Mouse (Mus musculus) lung, embryonic 15.5 days (tissue): Measurements from ENCODE around the gene Gm49322. TPM values are rescaled to one million over a fixed set of nuclear protein-coding genes. Genes with fewer than 3 reads are reported as not detected.
"Not testable (repeated sequence)": the region's sequence is repeated elsewhere in the genome, so short reads cannot be mapped to it uniquely, and the experiment has no call there.

Experiments
- ATAC-seq: fragments of 200-750 bp; cut with Nextera tagmentation; 2 replicates; pipeline ENCODE4 v1.8.0; 2017; ENCODE audit warnings: moderate number of reproducible peaks, borderline replicate concordance; ENCODE audit not compliant: low FRiP score, low TSS enrichment; ENCODE audit errors: extremely low read depth
- H3K27ac ChIP-seq: fragments of 300-500 bp; sonication (generic); 2 replicates; pipeline ENCODE4 v1.5.1; 2015; ENCODE audit warnings: moderate library complexity, mild to moderate bottlenecking, inconsistent platforms
- H3K27me3 ChIP-seq: fragments of 300-500 bp; sonication (generic); 2 replicates; pipeline ENCODE4 v1.6.1; 2015; ENCODE audit warnings: inconsistent platforms
- H3K36me3 ChIP-seq: fragments of 300-500 bp; sonication (generic); 2 replicates; pipeline ENCODE4 v1.6.1; 2015; ENCODE audit warnings: inconsistent platforms
- H3K4me1 ChIP-seq: fragments of 300-500 bp; sonication (generic); 2 replicates; pipeline ENCODE4 v1.6.1; 2015; ENCODE audit warnings: inconsistent platforms
- H3K4me2 ChIP-seq: fragments of 300-500 bp; sonication (generic); 2 replicates; pipeline ENCODE4 v1.6.1; 2015; ENCODE audit warnings: inconsistent platforms, mild to moderate bottlenecking, moderate library complexity
- H3K4me3 ChIP-seq: fragments of 300-500 bp; sonication (generic); 2 replicates; pipeline ENCODE4 v1.5.1; 2015; ENCODE audit warnings: mild to moderate bottlenecking, inconsistent platforms
- H3K9ac ChIP-seq: fragments of 300-500 bp; sonication (generic); 2 replicates; pipeline ENCODE4 v1.6.1; 2015; ENCODE audit warnings: inconsistent platforms
- H3K9me3 ChIP-seq: fragments of 300-500 bp; sonication (generic); 2 replicates; pipeline ENCODE4 v1.6.1; 2016; ENCODE audit warnings: inconsistent platforms
- WGBS: fragments of 180-500 bp; shearing (Covaris S2); methylation state at CpG from one replicate; pipeline ENCODE4 v1.1.7; 2015; 5-methylcytosine and 5-hydroxymethylcytosine counted together
- polyA plus RNA-seq: library from polyadenylated mRNA; unstranded; fragments of >200 nt; fragmentation: Nextera tagmentation; extraction: Ambion mirVana; gene quantifications from 2 replicates; pipeline ENCODE4 v1.2.1, GENCODE M21; 2015

Gm49322 gene
- polyA plus RNA-seq, 1 experiment from 2014 or later = 5.1 TPM

DNA sequence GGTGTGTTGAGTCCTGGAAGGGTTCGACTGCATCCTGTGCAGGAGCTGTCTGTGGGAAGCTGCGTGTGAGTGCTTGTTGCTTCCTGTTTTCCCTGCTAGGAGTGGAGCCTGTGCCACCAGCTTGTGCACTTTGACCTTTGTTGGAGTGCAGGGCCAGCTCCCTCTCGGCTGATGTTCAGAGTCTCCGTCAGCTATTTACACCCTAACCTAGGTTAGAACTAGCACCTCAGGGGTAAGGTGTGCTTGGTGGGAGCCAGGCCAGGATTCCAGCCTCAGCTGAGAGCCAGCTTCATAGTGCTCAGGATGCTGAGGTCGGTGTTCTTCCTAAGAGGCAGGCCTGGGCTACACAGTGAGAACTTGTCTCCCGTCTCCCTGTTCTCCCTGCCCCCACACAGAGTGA lies 29.5 kb downstream of the Gm49322 start:
- H3K27ac ChIP-seq = no peak overlapping the region
- H3K4me3 ChIP-seq = no peak overlapping the region
- no peak for ATAC-seq
- no peak overlapping the region for H3K4me2 ChIP-seq
- H3K36me3 ChIP-seq = peaks cover 62% of the 10 kb centered on the region
- no peaks in the 10 kb centered on the region for H3K27me3 ChIP-seq
- H3K9me3 ChIP-seq = no peaks in the 10 kb centered on the region
- no peaks in the 10 kb centered on the region for H3K4me1 ChIP-seq
- no peak overlapping the region for H3K9ac ChIP-seq
- WGBS = 77% methylated on average over 6 of the region's 6 CpGs

DNA sequence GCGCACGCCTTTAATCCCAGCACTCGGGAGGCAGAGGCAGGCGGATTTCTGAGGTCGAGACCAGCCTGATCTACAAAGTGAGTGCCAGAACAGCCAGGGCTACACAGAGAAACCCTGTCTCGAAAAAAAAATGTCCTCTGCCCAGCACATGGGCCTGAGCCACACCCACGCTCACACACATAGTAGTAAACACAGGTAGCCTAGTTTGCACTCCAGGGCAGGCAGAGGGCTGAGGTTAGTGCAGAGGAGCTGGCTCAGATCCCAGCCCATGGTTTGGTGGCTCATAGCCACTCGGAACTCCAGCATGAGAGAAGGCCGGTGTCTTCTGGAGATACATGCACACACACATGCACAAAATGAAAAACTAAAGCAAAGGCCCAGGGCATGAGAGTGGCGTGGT lies 41.1 kb downstream of the Gm49322 start:
- no peak overlapping the region for H3K4me3 ChIP-seq
- no peaks in the 10 kb centered on the region for H3K27me3 ChIP-seq
- H3K27ac ChIP-seq = no peak overlapping the region
- 88% methylated on average over 10 of the region's 10 CpGs for WGBS
- H3K9ac ChIP-seq = no peak overlapping the region
- ATAC-seq = no peak
- peaks cover 60% of the 10 kb centered on the region for H3K36me3 ChIP-seq
- H3K4me1 ChIP-seq = 0 out of 2 replicates have a peak, but pooled peaks cover 3% of the 10 kb centered on the region
- no peak overlapping the region for H3K4me2 ChIP-seq
- H3K9me3 ChIP-seq = no peaks in the 10 kb centered on the region

DNA sequence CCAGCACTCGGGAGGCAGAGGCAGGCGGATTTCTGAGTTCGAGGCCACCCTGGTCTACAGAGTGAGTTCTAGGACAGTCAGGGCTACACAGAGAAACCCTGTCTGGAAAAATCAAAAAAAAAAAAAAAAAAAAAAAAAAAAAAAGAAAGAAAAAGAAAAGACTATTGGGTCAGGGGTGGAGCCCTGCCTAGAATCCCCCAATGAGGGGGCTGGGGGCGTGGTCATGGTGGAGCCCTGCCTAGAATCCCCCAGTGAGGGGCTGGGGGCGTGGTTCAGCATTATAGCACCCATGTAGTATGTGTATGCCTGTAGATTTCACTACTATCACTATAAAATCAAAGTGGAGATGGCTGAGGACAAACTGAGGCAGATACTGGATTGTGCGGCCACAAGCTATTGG lies 44.1 kb downstream of the Gm49322 start:
- 86% methylated on average over 6 of the region's 6 CpGs for WGBS
- H3K4me2 ChIP-seq, H3K9me3 ChIP-seq, H3K27ac ChIP-seq, ATAC-seq, H3K4me1 ChIP-seq, H3K9ac ChIP-seq, H3K4me3 ChIP-seq, H3K27me3 ChIP-seq: not testable (repeated sequence)
- H3K36me3 ChIP-seq = peaks cover 32% of the 10 kb centered on the region

DNA sequence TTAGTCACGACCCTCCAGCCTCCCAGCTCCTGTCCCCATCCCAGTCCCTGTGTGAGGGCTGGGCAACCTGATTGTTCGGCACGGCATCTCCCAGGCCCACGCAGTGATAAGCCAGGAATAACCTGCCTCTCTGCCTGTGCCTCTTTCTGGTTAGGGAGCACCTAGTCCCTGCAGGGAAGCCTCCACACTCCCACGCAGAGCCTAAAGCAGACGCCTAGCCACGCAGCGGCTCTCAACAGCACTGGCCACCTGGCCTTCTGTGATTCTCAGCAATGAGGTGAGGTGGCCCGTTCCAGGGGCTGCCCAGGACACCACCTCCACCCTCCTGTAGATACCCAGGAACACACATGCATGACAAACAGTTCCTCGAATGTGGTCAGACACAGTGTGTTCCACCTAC lies 44.6 kb downstream of the Gm49322 start:
- no peak overlapping the region for H3K9ac ChIP-seq
- H3K4me3 ChIP-seq = no peak overlapping the region
- 90% methylated on average over 10 of the region's 10 CpGs for WGBS
- peaks cover 13% of the 10 kb centered on the region for H3K4me1 ChIP-seq
- H3K9me3 ChIP-seq = no peaks in the 10 kb centered on the region
- H3K36me3 ChIP-seq = peaks cover 27% of the 10 kb centered on the region
- no peak for ATAC-seq
- no peaks in the 10 kb centered on the region for H3K27me3 ChIP-seq
- H3K27ac ChIP-seq = no peak overlapping the region
- no peak overlapping the region for H3K4me2 ChIP-seq

DNA sequence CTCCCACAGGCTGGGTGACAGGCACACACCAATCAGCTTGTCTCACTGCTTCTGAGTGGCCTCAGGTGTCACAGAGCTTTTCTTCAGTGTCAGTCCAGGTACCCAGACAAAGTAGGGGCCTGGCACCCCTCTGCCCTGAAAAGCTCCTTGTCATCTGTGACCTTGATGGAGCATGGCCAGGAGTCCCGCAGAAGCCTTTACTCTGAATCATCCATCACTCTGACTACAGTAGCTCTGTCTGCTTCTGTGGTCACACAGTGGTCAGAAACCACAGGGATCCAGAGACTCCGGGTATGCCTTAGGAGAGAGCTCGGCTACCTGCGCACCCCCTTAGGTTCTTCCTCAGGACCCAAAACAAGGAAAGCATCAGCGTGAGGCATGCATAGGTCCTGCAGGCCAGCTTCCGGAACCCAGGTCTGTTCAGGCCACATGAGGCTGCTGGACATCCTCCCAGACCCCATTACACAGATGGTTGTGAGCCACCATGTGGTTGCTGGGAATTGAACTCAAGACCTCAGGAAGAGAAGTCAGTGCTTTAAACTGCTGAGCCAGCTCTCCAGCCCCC lies 47.4 kb downstream of the Gm49322 start:
- no peak overlapping the region for H3K9ac ChIP-seq
- no peak overlapping the region for H3K4me2 ChIP-seq
- no peak overlapping the region for H3K4me3 ChIP-seq
- peaks cover 5% of the 10 kb centered on the region; the same call in 1 of the 2 replicates for H3K36me3 ChIP-seq
- peaks cover 23% of the 10 kb centered on the region for H3K4me1 ChIP-seq
- no peak overlapping the region for H3K27ac ChIP-seq
- WGBS = 79% methylated on average over 6 of the region's 6 CpGs
- ATAC-seq = no peak
- no peaks in the 10 kb centered on the region for H3K27me3 ChIP-seq
- H3K9me3 ChIP-seq = no peaks in the 10 kb centered on the region

DNA sequence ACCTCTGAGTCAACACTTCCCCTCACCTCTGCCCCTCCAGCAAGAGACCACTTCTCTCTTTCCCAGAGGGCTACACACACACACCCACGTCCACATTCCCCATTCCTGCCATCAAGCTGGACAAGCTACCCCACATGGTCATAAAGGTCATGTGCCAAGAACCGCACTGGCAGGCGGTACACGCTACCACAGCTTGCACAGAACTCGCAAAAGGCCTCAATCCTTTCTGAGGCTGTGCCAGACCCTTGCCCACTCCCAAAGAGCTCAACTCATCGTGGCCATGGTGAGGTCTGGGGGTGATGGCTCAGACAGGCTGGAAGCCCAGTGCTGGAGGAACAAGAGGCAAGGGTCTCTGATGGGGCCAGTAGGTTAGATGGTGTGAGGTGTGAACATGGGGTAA lies 49.0 kb downstream of the Gm49322 start:
- no peak for ATAC-seq
- Histone ChIP-seq H3K4me3 (peak overlapping the region; percentile 94), H3K9ac (peak overlapping the region; percentile 94; the same call in 1 of the 2 replicates), H3K4me1 (peaks cover 26% of the 10 kb centered on the region), H3K27me3 (no peaks in the 10 kb centered on the region), H3K36me3 (no peaks in the 10 kb centered on the region), H3K27ac (no peak overlapping the region), H3K9me3 (no peaks in the 10 kb centered on the region), H3K4me2 (peak overlapping the region; percentile 85)
- 77% methylated on average over 6 of the region's 6 CpGs for WGBS

DNA sequence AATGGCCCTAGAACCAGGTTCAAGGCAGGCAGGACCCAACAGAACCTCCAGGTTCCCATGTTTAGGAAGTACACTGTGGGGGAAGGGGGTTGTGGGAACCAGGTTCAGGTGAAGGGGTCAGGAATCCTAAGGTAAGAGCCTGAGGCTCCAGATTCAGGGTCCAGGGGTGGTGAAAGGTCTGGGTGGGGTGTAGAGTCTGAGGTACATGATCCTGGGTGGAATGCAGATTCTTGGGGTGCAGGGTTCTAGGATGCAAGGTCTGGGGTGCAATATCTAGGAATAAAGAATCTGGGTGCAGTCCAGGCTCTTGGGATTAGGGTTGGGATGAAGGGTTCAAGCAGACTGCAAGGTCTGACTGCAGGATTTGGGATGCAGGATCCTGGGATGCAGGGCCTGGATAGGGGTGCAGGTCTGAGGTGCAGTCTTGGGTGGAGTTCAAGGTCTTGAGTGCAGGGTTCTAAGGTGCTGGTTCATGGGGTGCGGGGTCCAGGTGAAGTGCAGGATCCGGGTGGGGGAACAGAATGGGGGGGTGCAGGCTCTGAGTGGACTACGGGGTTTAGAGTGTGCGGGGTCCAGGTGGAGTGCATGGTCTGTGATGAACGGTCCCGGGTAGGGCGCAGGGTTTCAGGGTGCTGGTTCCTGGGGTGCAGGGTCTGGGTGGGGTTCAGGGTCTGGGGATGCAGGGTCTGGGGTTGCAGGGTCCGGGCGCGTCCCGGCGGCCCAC lies 49.7 kb downstream of the Gm49322 start:
- H3K27me3 ChIP-seq = no peaks in the 10 kb centered on the region
- peak overlapping the region; percentile 94 for H3K9ac ChIP-seq
- no peaks in the 10 kb centered on the region for H3K36me3 ChIP-seq
- peak overlapping the region; percentile 79 for H3K27ac ChIP-seq
- H3K9me3 ChIP-seq = no peaks in the 10 kb centered on the region
- peak; percentile 58 for ATAC-seq
- H3K4me3 ChIP-seq = peak overlapping the region; percentile 94
- peaks cover 26% of the 10 kb centered on the region for H3K4me1 ChIP-seq
- under 1% methylated on average over 12 of the region's 12 CpGs for WGBS
- H3K4me2 ChIP-seq = peak overlapping the region; percentile 85

DNA sequence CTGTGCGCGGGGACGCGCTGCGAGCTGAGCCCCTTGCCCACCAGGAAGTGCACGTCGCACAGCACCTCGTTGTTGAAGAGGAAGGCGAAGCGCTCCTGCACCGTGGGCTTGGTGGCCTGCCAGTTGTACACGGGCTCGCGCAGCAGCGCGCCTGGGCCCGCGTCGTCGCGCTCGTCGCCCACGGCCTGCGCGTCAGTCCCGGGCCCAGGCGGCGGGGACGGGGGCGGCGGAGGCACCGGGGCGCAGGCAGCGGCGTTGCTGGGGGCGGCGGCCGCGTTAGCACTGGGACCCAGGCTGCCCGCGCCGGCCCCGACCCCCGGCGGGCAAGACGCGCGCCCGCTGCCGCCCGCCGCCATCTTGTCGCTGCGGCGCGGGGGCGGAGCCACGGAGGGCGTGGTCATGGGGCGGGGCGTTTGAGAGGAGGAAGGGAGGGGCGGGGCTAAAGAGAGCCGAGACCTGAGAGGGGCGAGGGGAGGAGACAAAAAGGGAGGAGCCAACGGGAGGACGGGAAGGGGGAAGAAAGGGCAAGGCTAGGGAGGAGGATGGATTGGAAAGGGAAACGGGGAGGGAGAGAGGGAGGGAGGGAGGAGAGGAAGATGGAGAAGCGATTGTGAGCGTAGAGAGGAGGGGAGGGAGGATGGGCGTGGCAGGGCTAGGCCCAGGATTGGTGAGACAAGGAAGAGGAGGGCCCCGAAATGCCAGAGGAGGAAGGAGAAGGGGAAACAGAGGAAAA lies 50.5 kb downstream of the Gm49322 start:
- peak overlapping the region; percentile 94 for H3K9ac ChIP-seq
- under 1% methylated on average over 65 of the region's 72 CpGs for WGBS
- no peaks in the 10 kb centered on the region for H3K36me3 ChIP-seq
- H3K4me1 ChIP-seq = peaks cover 29% of the 10 kb centered on the region
- ATAC-seq = peak; percentile 87
- no peaks in the 10 kb centered on the region for H3K9me3 ChIP-seq
- H3K4me3 ChIP-seq = peak overlapping the region; percentile 94
- H3K27me3 ChIP-seq = no peaks in the 10 kb centered on the region
- peak overlapping the region; percentile 85 for H3K4me2 ChIP-seq
- peak overlapping the region; percentile 95 for H3K27ac ChIP-seq

DNA sequence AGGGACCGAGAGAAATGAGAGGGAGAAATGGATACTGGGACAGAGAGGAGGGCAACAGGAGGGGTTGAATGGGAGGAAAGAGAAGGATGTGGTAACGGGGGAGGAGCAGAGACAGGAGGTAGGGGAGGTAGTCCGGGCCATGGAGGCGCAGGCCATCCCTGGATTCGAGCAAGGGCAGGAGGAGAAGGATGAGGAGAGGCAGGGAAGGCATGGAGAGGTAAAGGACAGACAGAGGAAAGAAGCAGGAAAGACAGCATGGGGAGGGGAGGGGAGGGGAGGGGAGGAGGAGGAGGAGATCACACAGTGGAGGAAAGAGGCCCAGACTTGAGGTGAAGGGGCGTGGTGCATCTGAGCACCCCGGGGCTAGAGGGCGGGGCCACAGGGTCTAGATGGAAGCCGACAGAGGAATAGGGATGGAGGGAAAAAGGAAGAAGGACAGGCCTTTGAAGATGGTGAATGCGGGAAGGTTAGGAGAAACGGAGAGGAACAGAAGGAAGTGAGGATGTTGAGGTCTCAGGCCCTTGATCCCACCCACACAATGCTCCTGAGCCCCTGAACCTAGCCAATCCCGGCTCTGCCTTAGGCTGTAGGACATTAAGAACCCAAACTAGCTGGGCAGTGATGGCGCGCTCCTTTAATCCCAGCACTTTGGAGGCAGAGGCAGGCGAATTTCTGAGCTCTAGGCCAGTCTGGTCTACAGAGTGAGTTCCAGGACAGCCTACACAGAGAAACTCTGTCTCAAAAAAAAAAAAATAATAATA lies 51.2 kb downstream of the Gm49322 start, which contains the start of gene Btbd2:
Gene Btbd2, minus strand, starts transcription at position 209 of the 761 bp plus-strand sequence.
- Histone ChIP-seq H3K27me3 (no peaks in the 10 kb centered on the region), H3K27ac (peak within 1 kb of the TSS; percentile 95), H3K36me3 (no peaks in the 10 kb centered on the region), H3K4me1 (peaks cover 31% of the 10 kb centered on the region), H3K9me3 (no peaks in the 10 kb centered on the region), H3K4me2 (peak within 1 kb of the TSS; percentile 85), H3K4me3 (peak within 1 kb of the TSS; percentile 94), H3K9ac (peak within 1 kb of the TSS; percentile 94)
- 18% methylated on average over 15 of the region's 15 CpGs for WGBS
- ATAC-seq = no peak; the same call in 1 of the 2 replicates

DNA sequence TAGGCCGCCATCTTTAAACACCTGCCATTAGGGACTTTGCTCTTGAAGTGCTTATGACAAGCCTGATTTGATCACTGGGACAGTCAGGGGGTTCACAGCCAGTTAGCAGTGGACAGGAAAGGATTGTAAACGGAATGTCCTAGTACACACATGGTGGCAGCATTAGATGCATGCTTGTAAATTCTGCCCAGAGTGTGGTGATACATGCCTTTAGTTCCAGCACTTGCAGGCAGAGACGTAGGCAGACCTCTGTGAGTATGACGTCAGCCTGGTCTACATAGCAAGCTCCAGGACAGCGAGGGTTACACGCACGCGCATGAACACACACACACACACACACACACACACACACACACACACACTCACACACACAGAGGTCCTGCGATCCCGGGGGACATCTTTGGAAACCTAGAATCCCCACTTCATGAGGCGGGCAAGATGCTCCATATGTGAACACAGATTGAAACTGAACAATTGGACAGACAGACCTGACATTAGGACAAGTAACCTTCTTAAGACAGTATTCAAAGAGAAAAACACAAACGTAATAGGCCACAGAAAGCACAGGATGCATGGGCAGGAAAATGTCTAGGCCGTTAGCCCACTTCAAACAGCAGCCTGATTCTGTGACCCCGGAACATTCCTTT lies 52.5 kb downstream of the Gm49322 start:
- H3K9me3 ChIP-seq = no peaks in the 10 kb centered on the region

DNA sequence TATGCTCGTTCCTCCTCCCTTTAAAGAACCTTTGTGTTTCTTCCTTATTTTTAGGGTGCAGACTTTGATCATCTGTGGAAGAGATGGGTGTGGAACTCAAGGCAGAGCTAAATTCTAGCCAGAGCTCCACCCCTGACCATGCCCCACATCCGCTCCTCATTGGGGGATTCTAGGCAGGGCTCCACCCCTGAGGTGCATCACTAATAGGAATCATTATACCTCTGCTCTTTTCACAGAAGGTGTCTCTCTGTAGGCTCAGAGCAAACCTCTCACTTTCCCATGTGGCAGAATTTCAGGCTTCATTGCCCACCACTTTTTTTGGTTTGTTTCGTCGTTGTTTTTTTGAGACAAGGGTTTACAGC lies 53.0 kb downstream of the Gm49322 start:
- no peaks in the 10 kb centered on the region for H3K27me3 ChIP-seq
- no peaks in the 10 kb centered on the region for H3K36me3 ChIP-seq
- H3K9ac ChIP-seq = no peak overlapping the region
- peaks cover 40% of the 10 kb centered on the region for H3K4me1 ChIP-seq
- peak overlapping the region; percentile 11; the same call in 1 of the 2 replicates for H3K27ac ChIP-seq
- no peak overlapping the region for H3K4me3 ChIP-seq
- H3K4me2 ChIP-seq = peak overlapping the region; percentile 44
- 57% methylated on average over 4 of the region's 4 CpGs for WGBS
- no peak for ATAC-seq
- H3K9me3 ChIP-seq = no peaks in the 10 kb centered on the region

More for the DNA sequence above, 52.5 kb downstream of the Gm49322 start:
- WGBS = 83% methylated on average over 14 of the region's 14 CpGs
- 0 out of 2 replicates have a peak overlapping the region, but pooled peaks have one; percentile 11 for H3K27ac ChIP-seq
- H3K4me3 ChIP-seq = no peak overlapping the region
- ATAC-seq = no peak
- peaks cover 35% of the 10 kb centered on the region for H3K4me1 ChIP-seq
- no peak overlapping the region for H3K4me2 ChIP-seq
- H3K27me3 ChIP-seq = no peaks in the 10 kb centered on the region
- H3K9ac ChIP-seq = no peak overlapping the region
- H3K36me3 ChIP-seq = no peaks in the 10 kb centered on the region
